Mouse (Mus musculus): ENCODE results near the gene A530064D06Rik. TPM values are rescaled to one million over a fixed set of nuclear protein-coding genes. Genes with fewer than 3 reads are reported as not detected.

A530064D06Rik gene
- polyA plus RNA-seq, 1 experiment from 2014 or later, result not detected

GRCm38 (mm10) chr17:48110547-48111287 is 56.4 kb downstream of the A530064D06Rik start:
- Histone ChIP-seq H3K9ac (no peak overlapping the region), H3K36me3 (replicated peaks) (no peaks in the 10 kb centered on the region), H3K4me2 (no peak overlapping the region), H3K27ac (no peak overlapping the region), H3K4me3 (no peak overlapping the region), H3K27me3 (replicated peaks) (no peaks in the 10 kb centered on the region), H3K9me3 (no peaks in the 10 kb centered on the region), H3K4me1 (peaks cover 4% of the 10 kb centered on the region; the same call in 1 of the 2 replicates)
- 48% methylated on average over 8 of the region's 8 CpGs for WGBS
- ATAC-seq (replicated peaks), result no peak

GRCm38 (mm10) chr17:48108520-48108919 is 58.6 kb downstream of the A530064D06Rik start:
- WGBS, result 79% methylated on average over 3 of the region's 3 CpGs
- H3K36me3 ChIP-seq (replicated peaks), result no peaks in the 10 kb centered on the region
- no peak overlapping the region for H3K27ac ChIP-seq
- H3K4me3 ChIP-seq, result no peak overlapping the region
- no peaks in the 10 kb centered on the region for H3K9me3 ChIP-seq
- no peak overlapping the region for H3K9ac ChIP-seq
- peaks cover 4% of the 10 kb centered on the region; the same call in 1 of the 2 replicates for H3K4me1 ChIP-seq
- H3K4me2 ChIP-seq, result no peak overlapping the region
- ATAC-seq (replicated peaks), result no peak
- no peaks in the 10 kb centered on the region for H3K27me3 ChIP-seq (replicated peaks)

- Histone ChIP-seq H3K4me1 (peaks cover 4% of the 10 kb centered on the region; the same call in 1 of the 2 replicates), H3K27ac (0 out of 2 replicates have a peak overlapping the region, but pooled peaks have one; percentile 20), H3K36me3 (replicated peaks) (no peaks in the 10 kb centered on the region), H3K4me2 (no peak overlapping the region), H3K4me3 (no peak overlapping the region), H3K9ac (no peak overlapping the region), H3K9me3 (no peaks in the 10 kb centered on the region), H3K27me3 (replicated peaks) (no peaks in the 10 kb centered on the region)
- 54% methylated on average over 6 of the region's 6 CpGs for WGBS
- no peak for ATAC-seq (replicated peaks)
Observed at GRCm38 (mm10) chr17:48107862-48108261, 59.2 kb downstream of the A530064D06Rik start.

GRCm38 (mm10) chr17:48107333-48107732 is 59.7 kb downstream of the A530064D06Rik start:
- 35% methylated on average over 4 of the region's 4 CpGs for WGBS
- no peak overlapping the region for H3K4me2 ChIP-seq
- ATAC-seq (replicated peaks), result 0 out of 2 replicates have a peak, but pooled peaks have one; percentile 45
- H3K4me1 ChIP-seq, result peaks cover 4% of the 10 kb centered on the region; the same call in 1 of the 2 replicates
- no peaks in the 10 kb centered on the region for H3K27me3 ChIP-seq (replicated peaks)
- H3K27ac ChIP-seq, result no peak overlapping the region
- H3K9me3 ChIP-seq, result no peaks in the 10 kb centered on the region
- H3K9ac ChIP-seq, result no peak overlapping the region
- H3K36me3 ChIP-seq (replicated peaks), result no peaks in the 10 kb centered on the region
- no peak overlapping the region for H3K4me3 ChIP-seq

- 12% methylated on average over 21 of the region's 21 CpGs for WGBS
- H3K4me2 ChIP-seq, result peak overlapping the region; percentile 50
- peak overlapping the region; percentile 32 for H3K4me3 ChIP-seq
- H3K27ac ChIP-seq, result no peak overlapping the region
- peaks cover 41% of the 10 kb centered on the region for H3K27me3 ChIP-seq (replicated peaks)
- peaks cover 33% of the 10 kb centered on the region for H3K4me1 ChIP-seq
- no peak overlapping the region for H3K9ac ChIP-seq
- peak; percentile 80 for ATAC-seq (replicated peaks)
- H3K9me3 ChIP-seq, result no peaks in the 10 kb centered on the region
- no peaks in the 10 kb centered on the region for H3K36me3 ChIP-seq (replicated peaks)
Observed at GRCm38 (mm10) chr17:48100441-48101417, 66.3 kb downstream of the A530064D06Rik start.

- no peak for ATAC-seq (replicated peaks)
- H3K4me3 ChIP-seq, result no peak overlapping the region
- WGBS, result 9% methylated on average over 11 of the region's 11 CpGs
- peaks cover 54% of the 10 kb centered on the region for H3K27me3 ChIP-seq (replicated peaks)
- H3K36me3 ChIP-seq (replicated peaks), result no peaks in the 10 kb centered on the region
- H3K9me3 ChIP-seq, result no peaks in the 10 kb centered on the region
- H3K4me2 ChIP-seq, result peak overlapping the region; percentile 48; the same call in 1 of the 2 replicates
- no peak overlapping the region for H3K27ac ChIP-seq
- H3K4me1 ChIP-seq, result peaks cover 41% of the 10 kb centered on the region
- H3K9ac ChIP-seq, result no peak overlapping the region
Observed at GRCm38 (mm10) chr17:48099312-48099711, 67.8 kb downstream of the A530064D06Rik start.

Other genes with a start within 250 kb of the A530064D06Rik start
- gene Foxp4, start 242.6 kb downstream of the A530064D06Rik start, polyA plus RNA-seq (2015; fragmentation: Nextera tagmentation; extraction: Ambion mirVana), result 43.3 and 46.6 TPM in 2 replicates
- not detected in 2 replicates for gene 1700122O11Rik, start 129.0 kb downstream of the A530064D06Rik start, polyA plus RNA-seq (2015; fragmentation: Nextera tagmentation; extraction: Ambion mirVana)
- gene 1700067P10Rik, start 78.0 kb downstream of the A530064D06Rik start, polyA plus RNA-seq (2015; fragmentation: Nextera tagmentation; extraction: Ambion mirVana), result 0.22 TPM in 1 of 2 replicates, not detected in the other
- gene 9830107B12Rik, start 21.0 kb downstream of the A530064D06Rik start, polyA plus RNA-seq (2015; fragmentation: Nextera tagmentation; extraction: Ambion mirVana), result not detected in 2 replicates
- not detected in 2 replicates for gene Trem1, start 65.5 kb upstream of the A530064D06Rik start, polyA plus RNA-seq (2015; fragmentation: Nextera tagmentation; extraction: Ambion mirVana)
- gene Trem3, start 80.5 kb upstream of the A530064D06Rik start, polyA plus RNA-seq (2015; fragmentation: Nextera tagmentation; extraction: Ambion mirVana), result not detected in 2 replicates
- gene Treml4, start 97.0 kb upstream of the A530064D06Rik start, polyA plus RNA-seq (2015; fragmentation: Nextera tagmentation; extraction: Ambion mirVana), result not detected in 2 replicates
- 0.08 TPM in 1 of 2 replicates, not detected in the other for gene Treml2, start 132.2 kb upstream of the A530064D06Rik start, polyA plus RNA-seq (2015; fragmentation: Nextera tagmentation; extraction: Ambion mirVana)
- gene B430306N03Rik, start 148.9 kb upstream of the A530064D06Rik start, polyA plus RNA-seq (2015; fragmentation: Nextera tagmentation; extraction: Ambion mirVana), result 0.09 and 0.22 TPM in 2 replicates
- 3.9 and 4.2 TPM in 2 replicates for gene Trem2, start 179.1 kb upstream of the A530064D06Rik start, polyA plus RNA-seq (2015; fragmentation: Nextera tagmentation; extraction: Ambion mirVana)
- gene Treml1, start 192.6 kb upstream of the A530064D06Rik start, polyA plus RNA-seq (2015; fragmentation: Nextera tagmentation; extraction: Ambion mirVana), result 0.41 TPM in 2 replicates
- 12.2 and 12.3 TPM in 2 replicates for gene Nfya, start 242.6 kb upstream of the A530064D06Rik start, polyA plus RNA-seq (2015; fragmentation: Nextera tagmentation; extraction: Ambion mirVana)
- gene Oard1, start 242.7 kb upstream of the A530064D06Rik start, polyA plus RNA-seq (2015; fragmentation: Nextera tagmentation; extraction: Ambion mirVana), result 38.3 and 41.3 TPM in 2 replicates

Measured in midbrain, embryonic 15.5 days (tissue).